Mouse (Mus musculus): ENCODE data around the gene St6galnac6. TPM values are rescaled to one million over a fixed set of nuclear protein-coding genes. Genes with fewer than 3 reads are reported as not detected.
A peak's percentile ranks its signal among the peaks of the same experiment; 100 is the strongest.

The St6galnac6 gene
- polyA plus RNA-seq, 1 experiment from 2014 or later, result 8.5 TPM

DNA sequence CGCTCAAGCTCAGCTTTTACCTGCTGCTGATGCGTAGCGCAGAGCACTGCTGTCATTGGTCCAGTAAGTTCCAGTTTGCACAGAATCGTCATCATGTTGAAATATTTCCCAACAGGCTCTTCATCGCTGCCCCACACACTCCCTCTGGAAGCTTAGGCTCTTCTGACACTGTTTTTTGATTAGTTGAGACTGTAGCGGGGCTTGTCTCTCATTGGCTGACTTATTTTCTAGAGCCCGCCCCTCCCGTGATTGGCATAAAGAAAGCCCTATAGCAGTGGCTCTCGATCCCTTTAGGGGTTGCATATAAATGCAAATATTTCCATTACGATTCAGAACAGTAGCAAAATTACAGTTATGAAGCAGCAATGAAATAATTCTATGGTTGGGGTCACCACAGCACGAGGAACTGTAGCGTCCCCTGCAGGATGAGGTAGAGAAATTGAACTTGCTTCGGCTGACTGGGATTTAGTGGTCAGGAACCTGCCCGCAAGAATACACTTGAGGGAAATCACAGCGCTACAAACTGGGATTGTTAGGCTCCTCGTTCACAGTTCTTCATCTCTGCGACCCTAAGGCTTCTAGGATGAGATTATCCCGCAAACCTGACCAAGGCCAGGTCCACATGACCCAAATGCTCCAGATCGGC, 17.9 kb upstream of the St6galnac6 start:
- H3K27me3 ChIP-seq (ENCODE audit: control insufficient read depth, insufficient read depth, low read length), result peaks cover 28% of the 10 kb centered on the region
- ATAC-seq (ENCODE audit: low FRiP score), result peak; percentile 68
- no peaks in the 10 kb centered on the region for H3K36me3 ChIP-seq (replicated peaks; ENCODE audit: control insufficient read depth, insufficient read depth)
- 0 out of 2 replicates have a peak overlapping the region, but pooled peaks have one; percentile 41 for H3K9ac ChIP-seq
- H3K27ac ChIP-seq, result no peak overlapping the region
- H3K4me2 ChIP-seq (replicated peaks), result peak overlapping the region; percentile 44
- WGBS, result 33% methylated on average over 19 of the region's 19 CpGs
- H3K4me1 ChIP-seq (replicated peaks; ENCODE audit: control insufficient read depth, insufficient read depth, low read length), result peaks cover 4% of the 10 kb centered on the region; the same call in 1 of the 2 replicates
- DNase-seq (ENCODE audit: low spot score), result peak; percentile 84
- H3K9me3 ChIP-seq (ENCODE audit: control insufficient read depth, low read length), result no peaks in the 10 kb centered on the region
- peak overlapping the region; percentile 25 for H3K4me3 ChIP-seq (replicated peaks; ENCODE audit: low read length)

DNA sequence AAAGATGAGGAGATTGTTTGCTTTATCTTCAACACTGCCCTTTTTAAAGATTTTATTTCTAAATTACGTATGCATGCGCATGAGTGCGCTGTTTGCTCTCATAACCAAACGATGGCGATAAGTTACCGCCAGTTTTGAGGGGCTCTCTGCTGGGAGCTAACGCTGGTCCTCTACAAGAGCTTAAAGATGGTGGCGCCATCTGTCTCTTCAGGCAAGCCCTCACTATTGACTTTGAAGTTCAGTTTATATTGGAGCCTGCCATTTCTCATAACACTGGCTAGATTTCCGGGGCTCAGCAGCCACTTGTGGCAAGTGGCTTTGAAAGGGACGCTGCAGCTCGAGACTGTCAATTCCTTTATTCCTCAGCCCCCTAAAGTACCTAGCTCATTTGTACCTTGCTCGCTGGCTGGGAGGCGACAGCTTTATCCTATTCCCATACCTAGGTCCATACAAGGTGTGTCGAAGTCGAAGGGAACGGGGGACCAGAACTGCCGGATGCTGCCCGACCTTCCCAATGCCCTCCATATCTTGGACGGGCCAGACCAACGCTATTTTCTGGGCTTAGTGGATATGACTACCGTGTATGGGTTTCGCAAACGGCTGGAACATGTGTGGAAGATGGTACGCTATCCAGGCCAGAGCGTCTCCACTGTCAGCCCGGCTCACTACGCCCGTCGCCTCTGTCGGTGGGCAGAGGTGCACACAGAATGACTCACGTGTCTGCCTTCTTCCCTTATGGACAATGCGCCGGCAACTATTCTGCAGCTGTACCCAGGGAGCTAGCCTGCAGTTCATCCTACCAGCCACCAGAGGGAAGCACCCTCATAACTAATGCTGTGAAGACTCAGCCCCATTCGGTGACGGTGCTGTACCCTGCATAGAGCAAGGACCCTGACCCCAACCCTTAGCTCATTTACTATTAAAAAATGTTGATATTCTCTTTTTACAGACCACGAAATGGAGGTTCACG, 16.4 kb upstream of the St6galnac6 start:
- H3K9me3 ChIP-seq (ENCODE audit: control insufficient read depth, low read length), result no peaks in the 10 kb centered on the region
- H3K36me3 ChIP-seq (replicated peaks; ENCODE audit: control insufficient read depth, insufficient read depth), result no peaks in the 10 kb centered on the region
- H3K4me3 ChIP-seq (replicated peaks; ENCODE audit: low read length), result peak overlapping the region; percentile 21
- DNase-seq (ENCODE audit: low spot score) (peak; percentile 88), ATAC-seq (ENCODE audit: low FRiP score) (peak; percentile 70)
- H3K27me3 ChIP-seq (ENCODE audit: control insufficient read depth, insufficient read depth, low read length), result peaks cover 18% of the 10 kb centered on the region
- no peak overlapping the region for H3K27ac ChIP-seq
- 14% methylated on average over 37 of the region's 37 CpGs for WGBS
- H3K4me1 ChIP-seq (replicated peaks; ENCODE audit: control insufficient read depth, insufficient read depth, low read length), result peaks cover 13% of the 10 kb centered on the region
- peak overlapping the region; percentile 54 for H3K4me2 ChIP-seq (replicated peaks)
- peak overlapping the region; percentile 50 for H3K9ac ChIP-seq

DNA sequence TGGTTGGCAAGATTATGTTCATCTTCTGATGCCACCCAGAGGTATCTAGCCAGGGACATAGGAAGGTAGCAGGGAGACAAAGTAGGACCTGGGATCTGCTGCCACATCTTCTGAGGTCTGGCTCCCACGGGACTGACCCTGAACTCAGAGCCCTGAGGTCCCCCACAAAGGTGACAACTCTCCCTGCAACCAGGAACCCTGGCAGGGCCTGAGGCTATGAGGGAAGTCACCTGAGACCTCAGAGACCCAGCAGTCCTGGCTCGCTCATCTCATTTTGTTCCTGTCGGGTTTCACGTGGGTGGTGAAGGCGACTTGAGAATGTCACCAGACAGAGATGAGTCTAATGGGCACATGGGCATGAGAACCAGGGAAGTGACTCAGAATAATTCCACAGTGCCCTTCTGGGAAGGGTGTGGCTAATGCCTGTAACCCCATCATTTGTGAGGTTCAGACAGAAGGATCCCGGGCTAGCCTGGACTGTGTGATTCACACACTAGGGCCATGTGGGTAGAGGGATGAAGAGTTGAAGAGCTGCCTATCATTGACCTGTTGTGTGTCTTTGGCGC, 14.3 kb upstream of the St6galnac6 start:
- no peak overlapping the region for H3K9ac ChIP-seq
- ATAC-seq (ENCODE audit: low FRiP score), result no peak
- WGBS, result 85% methylated on average over 7 of the region's 7 CpGs

DNA sequence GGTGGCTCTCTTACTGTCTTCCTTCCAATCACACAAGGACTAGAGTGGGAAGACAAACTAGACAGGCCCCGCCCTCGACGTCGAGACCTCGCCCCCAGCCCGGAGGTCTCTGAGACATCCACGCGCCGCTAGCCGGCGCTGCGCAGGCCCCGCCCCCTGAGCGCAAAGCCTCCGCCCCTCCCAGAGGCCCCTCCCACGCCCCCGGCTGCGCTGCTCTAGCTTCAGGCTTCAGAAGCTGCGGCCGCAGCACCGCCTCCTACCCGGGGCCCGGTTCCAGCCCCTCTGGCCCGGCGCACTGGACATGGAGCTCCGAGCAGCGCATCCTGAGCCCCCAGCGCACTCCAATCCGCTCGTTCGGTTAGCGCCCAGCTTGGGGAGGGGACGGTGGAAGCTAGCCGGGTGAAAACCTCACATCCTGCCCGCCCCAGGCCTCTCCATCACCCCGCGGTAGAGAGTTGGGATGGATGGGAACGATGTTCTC, 12.6 kb upstream of the St6galnac6 start, which contains the start of gene St6galnac4:
Gene St6galnac4, plus strand, starts transcription at position 225 of the 481 bp plus-strand sequence.
- H3K27me3 ChIP-seq (ENCODE audit: control insufficient read depth, insufficient read depth, low read length), result peaks cover 4% of the 10 kb centered on the region; the same call in 1 of the 2 replicates
- H3K4me2 ChIP-seq (replicated peaks), result peak within 1 kb of the TSS; percentile 51
- H3K4me1 ChIP-seq (replicated peaks; ENCODE audit: control insufficient read depth, insufficient read depth, low read length), result peaks cover 27% of the 10 kb centered on the region
- DNase-seq (ENCODE audit: low spot score) (peak; percentile 89), ATAC-seq (ENCODE audit: low FRiP score) (peak; percentile 86)
- no peaks in the 10 kb centered on the region for H3K9me3 ChIP-seq (ENCODE audit: control insufficient read depth, low read length)
- H3K4me3 ChIP-seq (replicated peaks; ENCODE audit: low read length), result peak within 1 kb of the TSS; percentile 43
- H3K36me3 ChIP-seq (replicated peaks; ENCODE audit: control insufficient read depth, insufficient read depth), result no peaks in the 10 kb centered on the region
- H3K27ac ChIP-seq, result no peak within 1 kb of the TSS; the same call in 1 of the 2 replicates
- WGBS, result under 1% methylated on average over 38 of the region's 38 CpGs
- H3K9ac ChIP-seq, result peak within 1 kb of the TSS; percentile 61

More for the DNA sequence above, 14.3 kb upstream of the St6galnac6 start:
- no peak overlapping the region for H3K4me2 ChIP-seq (replicated peaks)
- peaks cover 27% of the 10 kb centered on the region for H3K4me1 ChIP-seq (replicated peaks; ENCODE audit: control insufficient read depth, insufficient read depth, low read length)
- no peaks in the 10 kb centered on the region for H3K36me3 ChIP-seq (replicated peaks; ENCODE audit: control insufficient read depth, insufficient read depth)
- H3K4me3 ChIP-seq (replicated peaks; ENCODE audit: low read length), result no peak overlapping the region
- peaks cover 4% of the 10 kb centered on the region; the same call in 1 of the 2 replicates for H3K27me3 ChIP-seq (ENCODE audit: control insufficient read depth, insufficient read depth, low read length)
- H3K9me3 ChIP-seq (ENCODE audit: control insufficient read depth, low read length), result no peaks in the 10 kb centered on the region
- no peak overlapping the region for H3K27ac ChIP-seq
- DNase-seq (ENCODE audit: low spot score), result no peak

DNA sequence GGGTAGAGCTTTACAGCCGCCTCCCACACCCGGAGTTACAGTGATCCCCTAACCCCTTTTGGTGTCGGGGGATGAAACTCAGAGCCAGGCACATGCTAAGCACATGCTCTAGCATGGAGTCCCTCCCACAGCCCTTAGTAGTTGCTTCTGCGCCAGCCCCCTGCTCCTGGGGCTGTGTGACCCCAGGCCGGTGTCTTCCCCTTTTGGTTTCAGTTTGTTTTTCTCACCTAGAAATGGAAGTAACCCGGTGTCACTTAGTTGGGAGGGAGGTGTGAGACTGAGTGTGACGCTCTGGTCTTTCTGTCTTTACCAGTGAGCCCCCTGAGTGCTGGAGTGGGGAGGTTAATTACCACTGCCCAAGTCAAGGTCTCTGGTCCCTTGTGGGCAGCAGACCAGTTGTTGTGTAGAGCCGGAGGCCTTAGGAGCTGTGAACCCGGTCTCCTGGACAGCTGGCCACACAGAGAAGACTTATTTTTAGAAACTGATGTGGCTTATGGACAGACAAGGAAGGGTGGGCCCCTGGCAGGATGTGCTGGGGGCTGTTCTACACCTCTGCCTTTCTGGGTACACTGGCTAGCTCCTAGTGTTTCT, 11.7 kb upstream of the St6galnac6 start:
- Histone ChIP-seq H3K4me1 (replicated peaks; ENCODE audit: control insufficient read depth, insufficient read depth, low read length) (peaks cover 27% of the 10 kb centered on the region), H3K9ac (peak overlapping the region; percentile 61), H3K9me3 (ENCODE audit: control insufficient read depth, low read length) (no peaks in the 10 kb centered on the region), H3K27ac (no peak overlapping the region), H3K4me3 (replicated peaks; ENCODE audit: low read length) (peak overlapping the region; percentile 43), H3K36me3 (replicated peaks; ENCODE audit: control insufficient read depth, insufficient read depth) (no peaks in the 10 kb centered on the region), H3K4me2 (replicated peaks) (peak overlapping the region; percentile 51), H3K27me3 (ENCODE audit: control insufficient read depth, insufficient read depth, low read length) (no peaks in the 10 kb centered on the region)
- WGBS, result 54% methylated on average over 9 of the region's 9 CpGs
- DNase-seq (ENCODE audit: low spot score) (no peak), ATAC-seq (ENCODE audit: low FRiP score) (no peak)

DNA sequence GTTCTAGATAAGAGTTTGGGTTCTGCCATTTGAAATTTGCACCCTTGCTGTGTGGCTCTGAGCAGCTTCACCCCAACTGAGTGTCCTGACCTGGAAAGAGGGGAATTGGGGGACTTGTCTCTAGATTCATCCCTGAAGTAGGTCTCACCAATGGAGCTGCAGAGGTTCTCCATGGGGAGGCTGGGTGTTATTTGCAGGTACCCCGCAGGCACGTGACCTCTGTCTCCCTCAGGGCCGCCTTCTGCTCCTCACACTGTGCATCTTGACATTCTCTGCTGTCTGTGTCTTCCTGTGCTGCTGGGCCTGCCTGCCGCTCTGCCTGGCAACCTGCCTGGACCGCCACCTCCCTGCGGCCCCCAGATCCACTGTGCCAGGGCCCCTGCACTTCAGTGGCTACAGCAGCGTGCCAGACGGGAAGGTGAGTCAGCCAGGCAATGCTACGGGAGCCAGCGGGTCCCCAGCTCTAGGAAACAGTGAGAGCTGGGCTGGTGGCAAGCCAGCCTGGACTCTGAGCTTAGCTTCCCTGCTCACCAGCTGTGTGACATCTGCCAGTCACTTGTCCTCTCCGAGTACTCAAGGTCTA, 10.2 kb upstream of the St6galnac6 start:
- Histone ChIP-seq H3K4me1 (replicated peaks; ENCODE audit: control insufficient read depth, insufficient read depth, low read length) (peaks cover 27% of the 10 kb centered on the region), H3K27me3 (ENCODE audit: control insufficient read depth, insufficient read depth, low read length) (no peaks in the 10 kb centered on the region), H3K9me3 (ENCODE audit: control insufficient read depth, low read length) (no peaks in the 10 kb centered on the region), H3K36me3 (replicated peaks; ENCODE audit: control insufficient read depth, insufficient read depth) (no peaks in the 10 kb centered on the region), H3K4me2 (replicated peaks) (no peak overlapping the region), H3K9ac (no peak overlapping the region), H3K27ac (no peak overlapping the region), H3K4me3 (replicated peaks; ENCODE audit: low read length) (no peak overlapping the region)
- no peak for ATAC-seq (ENCODE audit: low FRiP score)
- WGBS, result 62% methylated on average over 11 of the region's 11 CpGs
- DNase-seq (ENCODE audit: low spot score), result no peak

DNA sequence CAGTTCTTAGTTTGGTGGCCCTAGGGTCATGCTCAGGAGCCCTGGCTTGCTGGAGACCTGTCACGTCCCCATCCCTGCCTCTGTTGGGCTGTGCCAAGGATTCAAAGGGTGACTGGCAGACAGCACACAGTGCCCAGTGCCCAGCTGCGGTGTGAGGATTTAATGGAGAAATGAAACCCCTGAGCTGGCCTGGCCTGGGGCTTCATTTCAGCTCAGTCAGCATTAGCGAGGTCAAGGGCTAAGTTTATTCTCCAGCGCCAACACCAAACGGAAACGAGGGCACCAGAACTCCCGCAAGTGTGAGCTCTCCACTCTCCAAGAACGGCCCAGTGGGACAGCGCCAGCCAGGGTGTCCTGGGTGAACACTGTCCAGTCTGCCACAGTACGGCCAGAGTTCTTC, 9.3 kb upstream of the St6galnac6 start:
- Histone ChIP-seq H3K9me3 (ENCODE audit: control insufficient read depth, low read length) (no peaks in the 10 kb centered on the region), H3K9ac (no peak overlapping the region), H3K4me1 (replicated peaks; ENCODE audit: control insufficient read depth, insufficient read depth, low read length) (peaks cover 27% of the 10 kb centered on the region), H3K27me3 (ENCODE audit: control insufficient read depth, insufficient read depth, low read length) (no peaks in the 10 kb centered on the region), H3K4me3 (replicated peaks; ENCODE audit: low read length) (no peak overlapping the region), H3K27ac (no peak overlapping the region), H3K36me3 (replicated peaks; ENCODE audit: control insufficient read depth, insufficient read depth) (peaks cover 6% of the 10 kb centered on the region), H3K4me2 (replicated peaks) (no peak overlapping the region)
- ATAC-seq (ENCODE audit: low FRiP score) (no peak), DNase-seq (ENCODE audit: low spot score) (no peak)
- 74% methylated on average over 10 of the region's 10 CpGs for WGBS

DNA sequence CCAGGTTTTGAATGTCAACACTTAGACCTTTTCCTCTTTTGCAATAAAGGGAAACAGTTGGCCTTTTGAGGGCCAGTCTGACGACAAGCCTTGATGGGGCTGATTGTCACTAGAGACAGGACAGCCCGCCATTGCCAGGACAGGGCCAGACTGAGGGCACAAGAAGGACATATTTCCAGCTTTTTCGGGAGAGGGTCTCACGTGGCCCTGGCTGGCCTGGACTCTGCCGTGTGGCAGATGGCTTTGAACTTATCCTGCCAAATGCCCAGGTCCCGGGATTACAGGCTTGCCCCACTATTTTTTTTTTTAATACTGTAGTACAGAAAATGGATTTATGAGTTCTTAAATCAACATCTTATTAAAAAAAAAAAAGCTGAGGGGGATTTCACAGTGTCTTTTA, 8.3 kb upstream of the St6galnac6 start:
- H3K4me2 ChIP-seq (replicated peaks), result no peak overlapping the region
- ATAC-seq (ENCODE audit: low FRiP score) (no peak), DNase-seq (ENCODE audit: low spot score) (no peak)
- H3K9ac ChIP-seq, result no peak overlapping the region
- WGBS, result 86% methylated on average over 6 of the region's 6 CpGs
- H3K27me3 ChIP-seq (ENCODE audit: control insufficient read depth, insufficient read depth, low read length), result no peaks in the 10 kb centered on the region
- H3K27ac ChIP-seq, result no peak overlapping the region
- H3K4me1 ChIP-seq (replicated peaks; ENCODE audit: control insufficient read depth, insufficient read depth, low read length), result peaks cover 27% of the 10 kb centered on the region
- H3K4me3 ChIP-seq (replicated peaks; ENCODE audit: low read length), result no peak overlapping the region
- peaks cover 13% of the 10 kb centered on the region for H3K36me3 ChIP-seq (replicated peaks; ENCODE audit: control insufficient read depth, insufficient read depth)
- H3K9me3 ChIP-seq (ENCODE audit: control insufficient read depth, low read length), result no peaks in the 10 kb centered on the region

All from hindbrain, embryonic 14.5 days (tissue).